Mouse (Mus musculus) cortical plate, adult 2 months (tissue): ENCODE measurements around the gene Galnt6. TPM values are rescaled to one million over a fixed set of nuclear protein-coding genes. Genes with fewer than 3 reads are reported as not detected.
A peak's percentile ranks its signal among the peaks of the same experiment; 100 is the strongest.

Source experiments
- H3K27ac ChIP-seq: fragments of 200-500 bp; 2 replicates; pipeline ENCODE4 v1.5.1; 2012; ENCODE audit warnings: low read length, control low read depth, inconsistent platforms; ENCODE audit not compliant: insufficient read depth
- H3K4me1 ChIP-seq: fragments of 200-500 bp; 2 replicates; pipeline ENCODE4 v1.6.1; 2011; ENCODE audit warnings: low read length; ENCODE audit not compliant: control insufficient read depth, insufficient read depth
- H3K4me3 ChIP-seq: fragments of 200-500 bp; 2 replicates; pipeline ENCODE4 v1.5.1; 2011; ENCODE audit warnings: mild to moderate bottlenecking, low read length, control low read depth; ENCODE audit not compliant: insufficient read depth
- CTCF ChIP-seq: fragments of 200-500 bp; IDR thresholded peaks from 2 replicates; pipeline ENCODE4 v1.5.1; 2011; ENCODE audit warnings: mild to moderate bottlenecking, control low read depth, low read length; ENCODE audit not compliant: insufficient read depth; ENCODE audit errors: extremely low read depth
- POLR2A ChIP-seq: fragments of 200-500 bp; IDR thresholded peaks from 2 replicates; pipeline ENCODE4 v1.6.1; 2011; ENCODE audit warnings: mild to moderate bottlenecking, low read length, control low read depth; ENCODE audit not compliant: insufficient read depth; ENCODE audit errors: extremely low read depth
- polyA plus RNA-seq: library from polyadenylated mRNA; depleted of rRNA; stranded (reverse); fragments of >200 nt; gene quantifications from 2 replicates; pipeline ENCODE4 v1.2.3, GENCODE M21; 2012

The Galnt6 gene
- polyA plus RNA-seq, 1 experiment = 8.2 TPM

GRCm38 (mm10) chr15:100739442-100739841, 10.3 kb upstream of the Galnt6 start:
- no peaks in the 10 kb centered on the region for H3K4me1 ChIP-seq
- no peak overlapping the region for H3K4me3 ChIP-seq
- H3K27ac ChIP-seq = no peak overlapping the region
- no peak for TF ChIP-seq CTCF
- no peak for TF ChIP-seq POLR2A

- Histone ChIP-seq H3K27ac (no peak overlapping the region), H3K4me1 (no peaks in the 10 kb centered on the region), H3K4me3 (no peak overlapping the region)
- no peak for TF ChIP-seq CTCF
- no peak for TF ChIP-seq POLR2A
Measured at GRCm38 (mm10) chr15:100738351-100738781, 9.2 kb upstream of the Galnt6 start.

GRCm38 (mm10) chr15:100737667-100738066, 8.5 kb upstream of the Galnt6 start:
- Histone ChIP-seq H3K4me1 (no peaks in the 10 kb centered on the region), H3K4me3 (no peak overlapping the region)
- TF ChIP-seq CTCF = no peak
- TF ChIP-seq POLR2A = no peak

GRCm38 (mm10) chr15:100735953-100736300, 6.8 kb upstream of the Galnt6 start:
- no peak overlapping the region for H3K27ac ChIP-seq
- no peaks in the 10 kb centered on the region for H3K4me1 ChIP-seq
- H3K4me3 ChIP-seq = no peak overlapping the region
- TF ChIP-seq CTCF (no peak), POLR2A (no peak)

More at GRCm38 (mm10) chr15:100737667-100738066, 8.5 kb upstream of the Galnt6 start:
- H3K27ac ChIP-seq = no peak overlapping the region

GRCm38 (mm10) chr15:100735095-100735952, 6.1 kb upstream of the Galnt6 start:
- no peak overlapping the region for H3K27ac ChIP-seq

GRCm38 (mm10) chr15:100732580-100732979, 3.4 kb upstream of the Galnt6 start:
- H3K27ac ChIP-seq = no peak overlapping the region
- TF ChIP-seq CTCF (no peak), POLR2A (no peak)
- no peak overlapping the region for H3K4me3 ChIP-seq
- H3K4me1 ChIP-seq = no peaks in the 10 kb centered on the region

More at GRCm38 (mm10) chr15:100735095-100735952, 6.1 kb upstream of the Galnt6 start:
- Histone ChIP-seq H3K4me3 (no peak overlapping the region), H3K4me1 (no peaks in the 10 kb centered on the region)
- no peak for TF ChIP-seq CTCF
- no peak for TF ChIP-seq POLR2A

GRCm38 (mm10) chr15:100731081-100731480, 1.9 kb upstream of the Galnt6 start:
- Histone ChIP-seq H3K4me1 (no peaks in the 10 kb centered on the region), H3K4me3 (no peak overlapping the region), H3K27ac (no peak overlapping the region)
- TF ChIP-seq POLR2A (no peak), CTCF (no peak)

- no peak for TF ChIP-seq POLR2A
- no peak for TF ChIP-seq CTCF
- Histone ChIP-seq H3K4me3 (peak overlapping the region; percentile 34), H3K27ac (no peak overlapping the region), H3K4me1 (no peaks in the 10 kb centered on the region)
Measured at GRCm38 (mm10) chr15:100728586-100728985, 590 bp downstream of the Galnt6 start.

- H3K4me1 ChIP-seq = no peaks in the 10 kb centered on the region
- no peak overlapping the region for H3K4me3 ChIP-seq
- no peak overlapping the region for H3K27ac ChIP-seq
- TF ChIP-seq CTCF (no peak), POLR2A (no peak)
Measured at GRCm38 (mm10) chr15:100727834-100728233, 1.3 kb downstream of the Galnt6 start.

- no peak overlapping the region for H3K4me3 ChIP-seq
- H3K4me1 ChIP-seq = no peaks in the 10 kb centered on the region
- peak overlapping the region; percentile 64; the same call in 1 of the 2 replicates for H3K27ac ChIP-seq
- TF ChIP-seq CTCF = no peak
- no peak for TF ChIP-seq POLR2A
Measured at GRCm38 (mm10) chr15:100726721-100727120, 2.5 kb downstream of the Galnt6 start.

- no peaks in the 10 kb centered on the region for H3K4me1 ChIP-seq
- H3K27ac ChIP-seq = no peak overlapping the region
- TF ChIP-seq CTCF = no peak
- no peak for TF ChIP-seq POLR2A
- H3K4me3 ChIP-seq = no peak overlapping the region
Measured at GRCm38 (mm10) chr15:100723505-100723904, 5.7 kb downstream of the Galnt6 start.
